Mouse (Mus musculus): ENCODE results near the gene H1fx.

GRCm38 (mm10) chr6:87991886-87992285, 10.4 kb upstream of the H1fx start:
- TF ChIP-seq TAL1 (IDR thresholded peaks at IDR 0.05; ENCODE audit: low read length) (no peak), GATA1 (IDR thresholded peaks at IDR 0.05; ENCODE audit: low read length) (no peak)

Data from erythroblast, embryonic 14.5 days (primary cell).